Mouse (Mus musculus) B cell, adult 2 months (primary cell): ENCODE measurements around the gene Bicd1.
"Not testable (repeated sequence)": the region's sequence is repeated elsewhere in the genome, so short reads cannot be mapped to it uniquely, and the experiment has no call there.

ENCODE experiments used
- DNase-seq, 2 experiments: peaks; one replicate each; pipeline ENCODE4 v3.0.0; 2022

Gene Bicd1

GRCm38 (mm10) chr6:149408833-149409332, at the start of gene Bicd1:
Bicd1 (plus strand) TSS chr6:149408886.
- DNase-seq, result peak; percentile 58 to 59

DNA sequence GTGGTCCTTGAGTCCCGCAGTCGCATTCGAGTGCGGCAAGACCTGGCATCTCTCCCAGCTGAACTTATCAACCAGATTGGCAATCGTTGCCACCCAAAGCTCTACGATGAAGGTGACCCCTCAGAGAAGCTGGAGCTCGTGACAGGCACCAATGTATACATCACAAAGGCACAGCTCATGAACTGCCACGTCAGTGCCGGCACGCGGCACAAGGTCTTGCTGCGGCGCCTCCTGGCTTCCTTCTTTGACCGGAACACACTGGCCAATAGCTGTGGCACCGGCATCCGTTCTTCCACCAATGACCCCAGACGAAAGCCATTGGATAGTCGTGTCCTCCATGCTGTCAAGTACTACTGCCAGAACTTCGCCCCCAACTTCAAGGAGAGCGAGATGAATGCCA, 46.2 kb upstream of the Bicd1 start:
- DNase-seq, result not testable (repeated sequence)

DNA sequence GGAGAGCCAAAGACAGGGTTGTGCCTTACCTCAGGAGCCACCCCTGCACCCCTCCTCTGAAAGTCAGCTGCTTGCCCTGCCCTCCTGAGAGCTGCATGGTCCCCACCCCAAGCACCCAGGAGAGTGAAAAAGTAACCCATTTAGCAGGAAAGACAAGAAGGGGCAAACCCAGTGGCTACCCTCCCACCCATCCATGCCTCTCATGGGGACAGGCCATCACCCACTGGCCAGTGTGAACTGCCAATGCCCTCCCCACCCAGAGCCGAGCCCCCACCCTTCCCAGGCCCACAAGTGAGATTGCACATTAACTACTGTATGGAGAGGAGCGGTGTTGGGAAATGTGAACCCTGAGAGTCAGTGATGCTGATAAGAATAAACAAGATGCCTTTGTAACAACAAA, 42.7 kb upstream of the Bicd1 start:
- DNase-seq, result not testable (repeated sequence)

GRCm38 (mm10) chr6:149366403-149366802, 42.3 kb upstream of the Bicd1 start:
- no peak for DNase-seq

DNA sequence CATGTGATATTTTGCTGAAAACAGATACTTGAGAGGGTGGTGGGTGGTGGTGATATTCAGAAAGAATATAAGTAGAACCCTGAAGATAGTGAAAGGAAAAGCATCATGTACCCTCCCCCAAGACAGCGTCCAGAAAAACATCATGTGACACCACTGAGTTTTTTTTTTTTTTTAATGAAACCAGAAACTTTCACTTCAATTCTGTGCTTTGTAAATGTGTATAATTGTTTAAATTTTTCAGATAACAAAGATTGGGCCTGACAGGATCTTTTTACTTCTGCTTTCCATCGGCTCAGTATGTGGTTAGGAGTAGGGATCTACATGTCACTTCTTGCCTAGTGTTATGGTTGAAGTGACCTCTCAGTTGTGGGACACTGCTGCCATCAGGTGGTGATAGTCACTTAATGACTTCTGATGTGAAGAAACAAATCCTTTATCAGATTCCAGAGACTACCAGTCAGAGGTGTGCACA, 33.7 kb upstream of the Bicd1 start:
- peak; percentile 84 to 87 for DNase-seq

DNA sequence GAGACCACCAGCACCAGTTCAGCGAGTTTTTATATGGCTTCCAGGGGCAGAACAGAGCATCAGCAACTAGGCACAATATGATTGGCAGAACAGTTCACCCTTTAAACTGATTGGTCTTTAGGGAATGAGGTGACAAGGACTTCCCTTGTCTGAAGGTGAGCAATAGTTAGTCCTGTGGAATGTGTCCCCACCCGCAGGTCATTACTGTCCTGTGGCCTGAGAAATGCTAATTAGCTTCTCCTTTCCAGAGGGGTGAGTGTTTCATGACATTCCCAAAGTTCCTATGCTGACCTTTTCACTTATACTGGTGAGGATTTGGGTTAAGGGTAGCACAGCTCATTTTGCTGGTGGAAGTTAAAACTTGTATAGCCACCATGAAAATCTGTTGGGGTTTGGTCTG, 25.2 kb upstream of the Bicd1 start:
- DNase-seq, result no peak

DNA sequence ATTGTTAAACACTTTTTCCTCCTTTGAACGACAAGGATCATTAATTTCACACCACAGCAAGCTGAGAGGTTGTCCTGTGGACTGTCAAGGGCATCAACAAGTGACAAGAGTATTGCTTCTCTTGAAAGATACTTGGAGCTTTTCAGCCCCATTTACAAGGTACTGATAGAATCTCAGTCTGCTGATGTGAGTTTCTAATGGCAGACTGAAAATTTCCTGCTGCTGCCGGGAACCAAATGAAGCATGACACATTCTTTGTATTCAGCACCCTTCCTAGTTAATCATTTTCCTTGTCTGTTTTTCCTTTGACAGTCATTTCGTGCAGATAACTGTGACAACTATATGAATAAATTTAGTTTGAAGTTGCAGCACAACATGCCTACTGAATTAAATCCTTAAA, 22.3 kb upstream of the Bicd1 start:
- DNase-seq, result no peak

DNA sequence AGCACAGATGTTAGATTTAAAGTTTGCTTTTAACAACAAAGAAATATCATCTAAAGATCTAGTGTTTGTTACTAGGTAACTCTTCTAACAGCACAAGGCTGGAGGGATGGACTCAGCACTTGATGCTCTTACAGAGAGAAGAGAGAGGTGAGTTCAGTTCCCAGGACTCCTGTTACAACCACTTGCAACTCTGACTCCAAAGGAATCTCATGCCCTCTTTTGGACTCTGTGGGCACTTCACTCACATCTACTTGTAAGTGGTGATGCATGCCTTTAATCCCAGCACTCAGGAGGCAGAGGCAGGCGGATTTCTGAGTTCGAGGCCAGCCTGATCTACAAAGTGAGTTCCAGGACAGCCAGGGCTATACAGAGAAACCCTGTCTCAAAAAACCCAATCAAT, 19.1 kb upstream of the Bicd1 start:
- DNase-seq, result not testable (repeated sequence)

- no peak for DNase-seq
These were observed 9.3 kb upstream of the Bicd1 start for GRCm38 (mm10) chr6:149399396-149399795.

DNA sequence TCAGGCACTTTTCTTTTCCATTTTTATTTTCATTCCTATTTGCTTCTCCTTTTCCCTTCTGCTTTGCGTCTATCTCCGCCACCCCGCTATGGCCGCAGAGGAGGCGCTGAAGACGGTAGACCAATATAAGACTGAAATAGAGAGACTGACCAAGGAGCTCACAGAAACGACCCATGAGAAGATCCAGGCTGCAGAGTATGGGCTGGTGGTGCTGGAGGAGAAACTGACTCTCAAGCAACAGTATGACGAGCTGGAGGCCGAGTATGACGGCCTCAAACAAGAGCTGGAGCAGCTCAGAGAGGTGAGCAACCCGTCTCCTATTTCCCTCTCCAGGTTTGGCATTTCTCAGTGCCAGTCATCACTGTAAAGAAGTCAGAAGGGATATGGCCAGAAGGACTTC, 655 bp downstream of the Bicd1 start:
- DNase-seq, result peak; percentile 17 to 26

- DNase-seq, result no peak
These were observed 1.2 kb downstream of the Bicd1 start for GRCm38 (mm10) chr6:149409845-149410244.

DNA sequence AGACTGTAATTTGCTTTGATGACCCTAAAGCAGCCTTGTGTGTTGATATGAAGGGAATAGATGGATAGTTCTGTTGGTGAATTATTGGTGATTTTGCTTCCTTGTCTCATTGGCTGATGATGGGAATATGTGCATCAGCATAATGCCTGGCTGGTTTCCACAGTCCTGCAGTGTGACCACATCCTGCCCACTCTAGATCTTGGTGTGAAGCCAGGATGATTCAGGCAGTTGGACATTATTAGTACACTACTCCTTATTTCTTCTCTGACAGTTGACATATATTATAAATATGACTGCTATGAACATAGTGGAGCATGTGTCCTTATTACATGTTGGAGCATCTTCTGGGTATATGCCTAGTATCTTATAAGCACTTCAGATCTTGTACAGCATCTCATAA, 4.6 kb downstream of the Bicd1 start:
- no peak for DNase-seq

DNA sequence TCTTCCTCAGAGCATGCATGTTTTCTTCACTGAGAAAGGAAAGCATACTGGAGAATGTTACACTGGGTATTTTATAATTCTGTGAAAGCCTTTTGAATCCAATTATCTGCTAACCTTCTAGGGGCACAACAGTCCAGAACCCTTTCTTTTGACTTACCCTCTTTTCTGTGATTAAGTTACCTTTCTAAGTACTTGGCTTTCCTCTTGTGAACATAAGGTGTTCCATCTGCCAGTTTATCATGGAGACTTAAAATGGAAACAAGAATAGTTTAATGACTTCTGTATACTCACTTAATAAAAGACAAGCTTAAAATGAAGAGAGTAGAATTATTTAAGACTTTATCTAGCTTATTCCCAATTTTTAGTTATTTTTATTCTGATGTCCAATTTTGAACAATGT, 16.1 kb downstream of the Bicd1 start:
- DNase-seq, result no peak

DNA sequence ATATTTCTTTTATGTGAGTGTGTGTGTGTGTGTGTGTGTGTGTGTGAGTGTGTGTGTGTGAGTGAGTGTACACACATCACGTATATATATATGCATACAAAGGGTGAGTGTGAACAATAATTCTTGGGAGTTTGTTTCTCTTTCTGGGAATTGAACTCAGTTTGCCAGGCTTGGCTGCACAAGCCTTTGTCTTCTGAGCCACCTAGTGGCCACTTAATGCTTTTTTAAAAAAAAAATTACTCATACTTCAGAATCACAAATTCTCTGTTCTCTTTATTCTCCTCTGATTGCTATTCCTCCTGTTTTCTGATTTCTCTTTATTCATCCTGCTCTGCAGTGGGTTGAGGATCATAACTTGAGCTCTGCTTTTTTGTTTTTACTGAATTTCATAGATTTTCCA, 30.5 kb downstream of the Bicd1 start:
- no peak for DNase-seq

GRCm38 (mm10) chr6:149442884-149443283, 34.2 kb downstream of the Bicd1 start:
- DNase-seq, result no peak

- no peak for DNase-seq
These were observed 37.2 kb downstream of the Bicd1 start for GRCm38 (mm10) chr6:149445854-149446253.

GRCm38 (mm10) chr6:149457324-149457723, 48.6 kb downstream of the Bicd1 start:
- DNase-seq, result no peak

- no peak for DNase-seq
These were observed 52.3 kb downstream of the Bicd1 start for GRCm38 (mm10) chr6:149460971-149461370.

DNA sequence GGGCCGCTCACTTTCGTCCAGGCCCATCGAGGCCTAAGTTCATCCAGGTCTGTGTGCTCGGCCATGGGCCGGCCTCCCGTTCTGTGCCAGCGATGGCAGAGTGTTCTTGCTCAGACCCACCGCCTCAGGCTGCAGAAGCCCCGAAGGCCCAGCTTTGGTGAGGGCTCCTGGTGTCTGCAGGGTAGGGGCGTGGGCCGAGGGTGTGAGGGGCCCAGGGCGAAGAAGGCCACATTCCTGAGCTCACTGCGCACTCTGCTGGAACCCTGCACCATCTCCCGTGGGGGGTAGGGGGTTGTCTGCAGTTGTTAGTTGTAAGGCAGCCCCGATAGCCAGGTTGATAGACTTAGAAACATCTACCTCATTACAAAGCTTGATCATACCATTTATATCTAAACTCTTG, 62.8 kb downstream of the Bicd1 start:
- no peak for DNase-seq

GRCm38 (mm10) chr6:149472441-149472840, 63.8 kb downstream of the Bicd1 start:
- DNase-seq, result not testable (repeated sequence)

GRCm38 (mm10) chr6:149481868-149482267, 73.2 kb downstream of the Bicd1 start:
- DNase-seq, result not testable (repeated sequence)

- no peak for DNase-seq
These were observed 86.0 kb downstream of the Bicd1 start for GRCm38 (mm10) chr6:149494662-149495061.

- DNase-seq, result no peak
These were observed 87.2 kb downstream of the Bicd1 start for GRCm38 (mm10) chr6:149495925-149496324.

GRCm38 (mm10) chr6:149565720-149566498, 157.2 kb downstream of the Bicd1 start:
- peak; percentile 54 to 56 for DNase-seq

- no peak for DNase-seq
These were observed 158.5 kb downstream of the Bicd1 start for GRCm38 (mm10) chr6:149567219-149567618.
